ENCODE assay signal across 11 mouse cellular contexts in genomic region chr7:114213537-114213936, GRCm38 (mm10). TPM values are rescaled to one million over a fixed set of nuclear protein-coding genes. Genes with fewer than 3 reads are reported as not detected.
DNase-seq lines count a peak whose midpoint lies in the region; ATAC-seq and TF ChIP-seq lines count a peak whose summit lies in the region.
"Had no signal": no experiment of that assay in that cellular context is flagged by ENCODE, and none has a peak within 500 bp of the region (broad histone marks: within the 10 kb centered on the region; RNA-seq: fewer than 3 reads in every experiment).

No protein-coding gene starts in this region.

- H3K27ac ChIP-seq in forebrain, postnatal 0 days (ENCODE audit: low read depth, low read length): no peak overlapping the region
- H3K27ac ChIP-seq in forebrain, embryonic 13.5 days: no peak overlapping the region
- no peak overlapping the region for H3K27ac ChIP-seq in liver, postnatal 0 days (ENCODE audit: low read depth)
- H3K27ac ChIP-seq in liver, embryonic 11.5 days (ENCODE audit: low read depth, low read length): no peak overlapping the region
- H3K27ac ChIP-seq: embryonic facial prominence, embryonic 12.5 days; heart, embryonic 15.5 days had no signal

- H3K4me2 ChIP-seq in forebrain, postnatal 0 days (ENCODE audit: low read depth): no peak overlapping the region
- no peak overlapping the region for H3K4me2 ChIP-seq in forebrain, embryonic 13.5 days
- H3K4me2 ChIP-seq in liver, postnatal 0 days (ENCODE audit: low read depth, low read length): no peak overlapping the region
- H3K4me2 ChIP-seq in liver, embryonic 11.5 days: no peak overlapping the region
- H3K4me2 ChIP-seq: embryonic facial prominence, embryonic 12.5 days; heart, embryonic 15.5 days had no signal

- no peak for TF ChIP-seq EP300 in liver, postnatal 0 days (IDR thresholded peaks at IDR 0.05; ENCODE audit: low read depth)

- intact Hi-C loops in heart, postnatal 25 days (cut with DNase I): loop anchor here (1.0 to 5.0 kb wide), 2 partner anchors 96 to 146 kb away; partner anchors contain the start of gene Rras2

- no peaks in the 10 kb centered on the region for H3K4me1 ChIP-seq in forebrain, postnatal 0 days (ENCODE audit: insufficient read depth)
- no peaks in the 10 kb centered on the region for H3K4me1 ChIP-seq in forebrain, embryonic 13.5 days
- H3K4me1 ChIP-seq in liver, postnatal 0 days (ENCODE audit: insufficient read depth): no peaks in the 10 kb centered on the region
- peaks cover 2% of the 10 kb centered on the region; the same call in 1 of the 2 replicates for H3K4me1 ChIP-seq in liver, embryonic 11.5 days (replicated peaks; ENCODE audit: control insufficient read depth, insufficient read depth, low read length)
- H3K4me1 ChIP-seq: embryonic facial prominence, embryonic 12.5 days; heart, embryonic 15.5 days had no signal

- peak; percentile 68 for TF ChIP-seq CTCF in forebrain, postnatal 0 days (IDR thresholded peaks at IDR 0.05; ENCODE audit: low read depth)
- TF ChIP-seq CTCF in liver, postnatal 0 days (IDR thresholded peaks at IDR 0.05; ENCODE audit: low read depth): peak; percentile 53

- DNase-seq in forebrain, postnatal 0 days: peak; percentile 78
- DNase-seq in liver, postnatal 0 days: no peak
- no peak for DNase-seq in liver, embryonic 11.5 days (ENCODE audit: low spot score)
- DNase-seq in retina, adult 2 months (ENCODE audit: low read depth, low spot score): peak; percentile 29
- no peak for DNase-seq in heart, postnatal 25 days (ENCODE audit: low spot score)
- no peak for DNase-seq in testis, postnatal 14 days (ENCODE audit: low spot score)

- 60% methylated on average over 2 of the region's 2 CpGs for WGBS in forebrain, postnatal 0 days
- WGBS in forebrain, embryonic 13.5 days: 68% methylated on average over 2 of the region's 2 CpGs
- 51% methylated on average over 2 of the region's 2 CpGs for WGBS in liver, postnatal 0 days (ENCODE audit: insufficient replicate concordance)
- 62% methylated on average over 2 of the region's 2 CpGs for WGBS in liver, embryonic 11.5 days

- H3K4me3 ChIP-seq in forebrain, postnatal 0 days (ENCODE audit: low read depth, low read length): no peak overlapping the region
- H3K4me3 ChIP-seq in forebrain, embryonic 13.5 days: no peak overlapping the region
- no peak overlapping the region for H3K4me3 ChIP-seq in liver, postnatal 0 days (ENCODE audit: low read depth, low read length)
- H3K4me3 ChIP-seq in liver, embryonic 11.5 days (ENCODE audit: low read depth, low read length): no peak overlapping the region
- H3K4me3 ChIP-seq: embryonic facial prominence, embryonic 12.5 days; heart, embryonic 15.5 days had no signal

- peak; percentile 42; the same call in 1 of the 2 replicates for ATAC-seq in forebrain, postnatal 0 days
- no peak for ATAC-seq in forebrain, embryonic 13.5 days
- no peak for ATAC-seq in liver, postnatal 0 days
- ATAC-seq in liver, embryonic 11.5 days (replicated peaks; ENCODE audit: low FRiP score): no peak
- peak; percentile 90 for ATAC-seq in activated CD4-positive, CD25-positive, alpha-beta regulatory T cell, adult 4 months

- no peak overlapping the region for H3K9ac ChIP-seq in forebrain, postnatal 0 days
- no peak overlapping the region for H3K9ac ChIP-seq in forebrain, embryonic 13.5 days
- H3K9ac ChIP-seq in liver, postnatal 0 days (replicated peaks): no peak overlapping the region
- no peak overlapping the region for H3K9ac ChIP-seq in liver, embryonic 11.5 days (ENCODE audit: low read depth, low read length)
- H3K9ac ChIP-seq: embryonic facial prominence, embryonic 12.5 days; heart, embryonic 15.5 days had no signal

- no peaks in the 10 kb centered on the region for H3K9me3 ChIP-seq in forebrain, postnatal 0 days (ENCODE audit: low read length)
- no peaks in the 10 kb centered on the region for H3K9me3 ChIP-seq in forebrain, embryonic 13.5 days (replicated peaks)
- no peaks in the 10 kb centered on the region for H3K9me3 ChIP-seq in liver, postnatal 0 days (ENCODE audit: low read length)
- no peaks in the 10 kb centered on the region for H3K9me3 ChIP-seq in liver, embryonic 11.5 days (ENCODE audit: control insufficient read depth, low read length)
- H3K9me3 ChIP-seq: embryonic facial prominence, embryonic 12.5 days; G1E; heart, embryonic 15.5 days had no signal

- H3K27me3 ChIP-seq in forebrain, postnatal 0 days (ENCODE audit: insufficient read depth, low read length): no peaks in the 10 kb centered on the region
- H3K27me3 ChIP-seq in forebrain, embryonic 13.5 days: no peaks in the 10 kb centered on the region
- no peaks in the 10 kb centered on the region for H3K27me3 ChIP-seq in liver, postnatal 0 days (ENCODE audit: insufficient read depth, low read length)
- no peaks in the 10 kb centered on the region for H3K27me3 ChIP-seq in liver, embryonic 11.5 days (replicated peaks; ENCODE audit: control insufficient read depth, insufficient read depth, low read length)
- H3K27me3 ChIP-seq: embryonic facial prominence, embryonic 12.5 days; heart, embryonic 15.5 days had no signal

- peaks cover 22% of the 10 kb centered on the region for H3K36me3 ChIP-seq in forebrain, postnatal 0 days (ENCODE audit: insufficient read depth)
- H3K36me3 ChIP-seq in forebrain, embryonic 13.5 days (ENCODE audit: poor library complexity, severe bottlenecking): peaks cover 41% of the 10 kb centered on the region
- peaks cover 37% of the 10 kb centered on the region for H3K36me3 ChIP-seq in liver, postnatal 0 days (replicated peaks; ENCODE audit: insufficient read depth, low read length)
- H3K36me3 ChIP-seq in liver, embryonic 11.5 days (ENCODE audit: control insufficient read depth, insufficient read depth, low read length): peaks cover 15% of the 10 kb centered on the region

RNA-seq across cellular contexts. Expression of gene Copb1, which starts 41.0 kb away (rescaled TPM):
- total RNA-seq in forebrain, postnatal 0 days (2014; rRNA removed): 68.2 and 70.2 TPM in 2 replicates
- polyA plus RNA-seq in forebrain, postnatal 0 days (2015; fragmentation: Nextera tagmentation; extraction: Ambion mirVana): 65.0 and 67.3 TPM in 2 replicates
- polyA plus RNA-seq in forebrain, embryonic 13.5 days (2015; fragmentation: Nextera tagmentation; extraction: Ambion mirVana): 84.1 and 94.3 TPM in 2 replicates
- polyA plus RNA-seq in liver, postnatal 0 days (2015; fragmentation: Nextera tagmentation; extraction: Ambion mirVana): 51.4 and 53.2 TPM in 2 replicates
- polyA plus RNA-seq in liver, embryonic 11.5 days (2014; fragmentation: Nextera tagmentation; extraction: Ambion mirVana): 102 and 117 TPM in 2 replicates
- polyA plus RNA-seq in activated CD4-positive, CD25-positive, alpha-beta regulatory T cell, adult 4 months (2017; shearing (Covaris generic)): 100 to 1,000 TPM; 114 to 121 TPM
- 10 to 100 TPM; 40.0 to 44.6 TPM for total RNA-seq in heart, postnatal 25 days (2021)

Comparison
In these comparisons a context has a peak if more than half of its experiments do, and no peak if none do; other contexts are left out.
1. ATAC-seq: peak in forebrain, postnatal 0 days (single experiment) and activated CD4-positive, CD25-positive, alpha-beta regulatory T cell, adult 4 months (single experiment); none in forebrain, embryonic 13.5 days (single experiment), liver, postnatal 0 days (single experiment) and liver, embryonic 11.5 days (single experiment).
2. DNase-seq: peak in forebrain, postnatal 0 days (single experiment) and retina, adult 2 months (single experiment); none in liver, postnatal 0 days (single experiment), liver, embryonic 11.5 days (single experiment), heart, postnatal 25 days (single experiment) and testis, postnatal 14 days (single experiment).